Mouse (Mus musculus): ENCODE data around the gene Mttp. TPM values are rescaled to one million over a fixed set of nuclear protein-coding genes. Genes with fewer than 3 reads are reported as not detected.

The Mttp gene
- total and polyA plus RNA-seq, 3 experiments, result 2.5 to 4.4 TPM; not detected in 1

GRCm38 (mm10) chr3:138078701-138079100 lies 66.1 kb downstream of the Mttp start:
- Histone ChIP-seq H3K36me3 (ENCODE audit: control insufficient read depth in 1 of 2, insufficient read depth in 2 of 2, low read length in 2 of 2) (no peaks in the 10 kb centered on the region), H3K27me3 (ENCODE audit: control insufficient read depth in 1 of 2, insufficient read depth in 2 of 2, low read length in 2 of 2) (peaks cover 2 to 5% of the 10 kb centered on the region in 2 experiments; a peak in 3 of 4 replicates), H3K27ac (ENCODE audit: control insufficient read depth, low read depth, low read length) (no peak overlapping the region), H3K9ac (ENCODE audit: control insufficient read depth, low read depth, low read length, poor library complexity, severe bottlenecking) (no peak overlapping the region), H3K9me3 (replicated peaks; ENCODE audit: insufficient read depth, low read length) (no peaks in the 10 kb centered on the region), H3K4me3 (ENCODE audit: control insufficient read depth in 1 of 2, insufficient read depth in 1 of 2, low read depth in 2 of 2, low read length in 2 of 2) (no peak overlapping the region), H3K4me1 (ENCODE audit: control insufficient read depth in 1 of 2, insufficient read depth in 2 of 2, low read length in 2 of 2) (no peaks in the 10 kb centered on the region), H3K79me2 (ENCODE audit: control insufficient read depth, insufficient read depth, low read length, poor library complexity) (no peaks in the 10 kb centered on the region)
- DNase-seq (ENCODE audit: low read depth, low spot score), result no peak
- TF ChIP-seq MYC (IDR thresholded peaks at IDR 0.05; ENCODE audit: low read depth, low read length), result no peak
- no peak for TF ChIP-seq MYB (IDR thresholded peaks at IDR 0.05; ENCODE audit: low read depth, low read length)
- TF ChIP-seq GATA1 (IDR thresholded peaks at IDR 0.05; ENCODE audit: low read depth, low read length), result no peak
- no peak for TF ChIP-seq EP300 (IDR thresholded peaks at IDR 0.05; ENCODE audit: low read depth in 1 of 2, low read length in 2 of 2)
- no peak for TF ChIP-seq ZC3H11A (IDR thresholded peaks at IDR 0.05; ENCODE audit: low read depth, low read length)
- no peak for TF ChIP-seq TBP (IDR thresholded peaks at IDR 0.05; ENCODE audit: low read depth, low read length)
- no peak for TF ChIP-seq USF1 (IDR thresholded peaks at IDR 0.05; ENCODE audit: low read depth, low read length)
- TF ChIP-seq ZNF384 (IDR thresholded peaks at IDR 0.05; ENCODE audit: low read depth, low read length), result no peak
- no peak for TF ChIP-seq NELFE (IDR thresholded peaks at IDR 0.05; ENCODE audit: low read depth, low read length)
- no peak for TF ChIP-seq MAX (IDR thresholded peaks at IDR 0.05; ENCODE audit: low read length)

GRCm38 (mm10) chr3:138077476-138078340 lies 67.1 kb downstream of the Mttp start:
- Histone ChIP-seq H3K79me2 (ENCODE audit: control insufficient read depth, insufficient read depth, low read length, poor library complexity) (no peaks in the 10 kb centered on the region), H3K27me3 (ENCODE audit: control insufficient read depth in 1 of 2, insufficient read depth in 2 of 2, low read length in 2 of 2) (peaks cover 2 to 5% of the 10 kb centered on the region in 2 experiments; a peak in 3 of 4 replicates), H3K27ac (ENCODE audit: control insufficient read depth, low read depth, low read length) (no peak overlapping the region), H3K36me3 (ENCODE audit: control insufficient read depth in 1 of 2, insufficient read depth in 2 of 2, low read length in 2 of 2) (no peaks in the 10 kb centered on the region), H3K4me1 (ENCODE audit: control insufficient read depth in 1 of 2, insufficient read depth in 2 of 2, low read length in 2 of 2) (no peaks in the 10 kb centered on the region), H3K9ac (ENCODE audit: control insufficient read depth, low read depth, low read length, poor library complexity, severe bottlenecking) (no peak overlapping the region), H3K4me3 (ENCODE audit: control insufficient read depth in 1 of 2, insufficient read depth in 1 of 2, low read depth in 2 of 2, low read length in 2 of 2) (no peak overlapping the region), H3K9me3 (replicated peaks; ENCODE audit: insufficient read depth, low read length) (no peaks in the 10 kb centered on the region)
- DNase-seq (ENCODE audit: low read depth, low spot score), result no peak
- TF ChIP-seq SIN3A (IDR thresholded peaks at IDR 0.05; ENCODE audit: low read length), result no peak
- no peak for TF ChIP-seq KAT2A (conservative IDR thresholded peaks at IDR 0.05; ENCODE audit: low read depth, low read length)

- DNase-seq (ENCODE audit: low read depth, low spot score), result no peak
- no peak for TF ChIP-seq CHD2 (IDR thresholded peaks at IDR 0.05; ENCODE audit: low read length)
- TF ChIP-seq GABPA (IDR thresholded peaks at IDR 0.05; ENCODE audit: low read depth, low read length), result no peak
- no peak for TF ChIP-seq EP300 (IDR thresholded peaks at IDR 0.05; ENCODE audit: low read depth in 1 of 2, low read length in 2 of 2)
- TF ChIP-seq E2F4 (IDR thresholded peaks at IDR 0.05; ENCODE audit: borderline replicate concordance, low read depth, low read length), result no peak
- no peak for TF ChIP-seq TBP (IDR thresholded peaks at IDR 0.05; ENCODE audit: low read depth, low read length)
- TF ChIP-seq CTCF (IDR thresholded peaks at IDR 0.05 in 2 of 3, conservative IDR thresholded peaks at IDR 0.05 in 1 of 3; ENCODE audit: control insufficient read depth in 1 of 3, insufficient read depth in 1 of 3, low read depth in 2 of 3, low read length in 3 of 3, poor library complexity in 1 of 3, severe bottlenecking in 1 of 3), result no peak
- no peak for TF ChIP-seq POLR2AphosphoS5 (IDR thresholded peaks at IDR 0.05; ENCODE audit: borderline replicate concordance, low read depth, low read length)
- no peak for TF ChIP-seq ZKSCAN1 (IDR thresholded peaks at IDR 0.05; ENCODE audit: low read depth, low read length)
- TF ChIP-seq NELFE (IDR thresholded peaks at IDR 0.05; ENCODE audit: low read depth, low read length), result no peak
- no peak for TF ChIP-seq POLR2A (IDR thresholded peaks at IDR 0.05; ENCODE audit: control insufficient read depth in 1 of 2, insufficient read depth in 1 of 2, low read depth in 1 of 2, low read length in 2 of 2, poor library complexity in 1 of 2)
- H3K36me3 ChIP-seq (ENCODE audit: control insufficient read depth in 1 of 2, insufficient read depth in 2 of 2, low read length in 2 of 2), result no peaks in the 10 kb centered on the region
- H3K79me2 ChIP-seq (ENCODE audit: control insufficient read depth, insufficient read depth, low read length, poor library complexity), result no peaks in the 10 kb centered on the region
- H3K9me3 ChIP-seq (replicated peaks; ENCODE audit: insufficient read depth, low read length), result no peaks in the 10 kb centered on the region
- H3K9ac ChIP-seq (ENCODE audit: control insufficient read depth, low read depth, low read length, poor library complexity, severe bottlenecking), result no peak overlapping the region
- no peak overlapping the region for H3K4me3 ChIP-seq (ENCODE audit: control insufficient read depth in 1 of 2, insufficient read depth in 1 of 2, low read depth in 2 of 2, low read length in 2 of 2)
- H3K4me1 ChIP-seq (ENCODE audit: control insufficient read depth in 1 of 2, insufficient read depth in 2 of 2, low read length in 2 of 2), result no peaks in the 10 kb centered on the region
- peaks cover 2 to 5% of the 10 kb centered on the region in 2 experiments; a peak in 3 of 4 replicates for H3K27me3 ChIP-seq (ENCODE audit: control insufficient read depth in 1 of 2, insufficient read depth in 2 of 2, low read length in 2 of 2)
- H3K27ac ChIP-seq (ENCODE audit: control insufficient read depth, low read depth, low read length), result no peak overlapping the region
These were observed 69.6 kb downstream of the Mttp start for GRCm38 (mm10) chr3:138075209-138075608.

Data from MEL (cell line).